Mouse (Mus musculus): ENCODE data around the gene Tmub1. TPM values are rescaled to one million over a fixed set of nuclear protein-coding genes. Genes with fewer than 3 reads are reported as not detected.

The Tmub1 gene
- polyA plus RNA-seq, 2 experiments, result 4.0 to 5.3 TPM

DNA sequence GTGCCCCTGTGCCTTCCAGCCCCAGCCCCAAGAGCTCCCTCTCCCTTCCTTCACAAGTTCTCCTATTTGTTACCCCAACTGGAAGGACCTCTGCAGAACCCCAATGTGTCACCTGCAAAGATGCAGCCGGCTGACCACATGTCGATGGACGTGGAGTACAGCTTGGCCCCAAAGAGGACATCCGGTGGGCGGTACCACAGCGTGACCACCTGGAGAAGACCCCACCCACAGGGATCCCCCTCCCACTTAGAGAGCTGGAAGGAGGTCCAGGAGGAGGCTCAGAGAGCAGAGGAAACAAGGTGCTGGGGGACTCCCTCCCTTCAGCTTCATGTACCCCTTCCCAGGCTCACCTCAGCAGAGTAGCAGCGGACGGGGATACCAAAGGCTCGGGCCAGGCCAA lies 27.3 kb downstream of the Tmub1 start:
- 70% methylated on average over 9 of the region's 9 CpGs for WGBS (ENCODE audit: insufficient replicate concordance)
- H3K4me2 ChIP-seq (ENCODE audit: low read depth), result no peak overlapping the region
- TF ChIP-seq CTCF (IDR thresholded peaks at IDR 0.05; ENCODE audit: low read depth), result no peak
- no peak for TF ChIP-seq EP300 (IDR thresholded peaks at IDR 0.05; ENCODE audit: low read depth)
- H3K4me1 ChIP-seq (replicated peaks; ENCODE audit: control insufficient read depth in 2 of 2, insufficient read depth in 2 of 2, low read length in 1 of 2), result peaks cover 9 to 12% of the 10 kb centered on the region in 2 experiments; a peak in 3 of 4 replicates
- H3K9ac ChIP-seq (replicated peaks), result no peak overlapping the region
- H3K27me3 ChIP-seq (ENCODE audit: control insufficient read depth, insufficient read depth, low read length), result no peaks in the 10 kb centered on the region
- ATAC-seq (ENCODE audit: insufficient read depth) (no peak), DNase-seq (ENCODE audit: low read depth in 3 of 3, low spot score in 3 of 3) (no peak)
- H3K4me3 ChIP-seq (ENCODE audit: insufficient read depth in 1 of 2, low read depth in 2 of 2, low read length in 2 of 2), result no peak overlapping the region
- no peaks in the 10 kb centered on the region for H3K36me3 ChIP-seq (replicated peaks; ENCODE audit: control insufficient read depth, insufficient read depth, low read depth)
- H3K27ac ChIP-seq, result no peak overlapping the region
- H3K9me3 ChIP-seq (ENCODE audit: control insufficient read depth, low read length), result no peaks in the 10 kb centered on the region

- DNase-seq (ENCODE audit: low read depth in 3 of 3, low spot score in 3 of 3) (no peak), ATAC-seq (ENCODE audit: insufficient read depth) (no peak)
- H3K27ac ChIP-seq, result no peak overlapping the region
- no peak for TF ChIP-seq EP300 (IDR thresholded peaks at IDR 0.05; ENCODE audit: low read depth)
- TF ChIP-seq CTCF (IDR thresholded peaks at IDR 0.05; ENCODE audit: low read depth), result no peak
- H3K9ac ChIP-seq (replicated peaks), result no peak overlapping the region
- H3K36me3 ChIP-seq (replicated peaks; ENCODE audit: control insufficient read depth, insufficient read depth, low read depth), result no peaks in the 10 kb centered on the region
- no peak overlapping the region for H3K4me3 ChIP-seq (ENCODE audit: insufficient read depth in 1 of 2, low read depth in 2 of 2, low read length in 2 of 2)
- WGBS (ENCODE audit: insufficient replicate concordance), result 73% methylated on average over 10 of the region's 10 CpGs
- H3K27me3 ChIP-seq (ENCODE audit: control insufficient read depth, insufficient read depth, low read length), result no peaks in the 10 kb centered on the region
- H3K9me3 ChIP-seq (ENCODE audit: control insufficient read depth, low read length), result no peaks in the 10 kb centered on the region
- H3K4me1 ChIP-seq (replicated peaks; ENCODE audit: control insufficient read depth in 2 of 2, insufficient read depth in 2 of 2, low read length in 1 of 2), result peaks cover 0 to 3% of the 10 kb centered on the region in 2 experiments; a peak in 1 of 4 replicates
- no peak overlapping the region for H3K4me2 ChIP-seq (ENCODE audit: low read depth)
Observed at GRCm38 (mm10) chr5:24417587-24417986, 30.1 kb downstream of the Tmub1 start.

GRCm38 (mm10) chr5:24416222-24416736 lies 31.4 kb downstream of the Tmub1 start:
- Histone ChIP-seq H3K4me2 (ENCODE audit: low read depth) (no peak overlapping the region), H3K36me3 (replicated peaks; ENCODE audit: control insufficient read depth, insufficient read depth, low read depth) (no peaks in the 10 kb centered on the region), H3K4me3 (ENCODE audit: insufficient read depth in 1 of 2, low read depth in 2 of 2, low read length in 2 of 2) (no peak overlapping the region), H3K9ac (replicated peaks) (no peak overlapping the region), H3K9me3 (ENCODE audit: control insufficient read depth, low read length) (no peaks in the 10 kb centered on the region), H3K4me1 (replicated peaks; ENCODE audit: control insufficient read depth in 2 of 2, insufficient read depth in 2 of 2, low read length in 1 of 2) (peaks cover 0 to 3% of the 10 kb centered on the region in 2 experiments; a peak in 1 of 4 replicates), H3K27me3 (ENCODE audit: control insufficient read depth, insufficient read depth, low read length) (no peaks in the 10 kb centered on the region), H3K27ac (no peak overlapping the region)
- DNase-seq (ENCODE audit: low read depth in 3 of 3, low spot score in 3 of 3) (peak in 2 of 3 experiments; percentile 36 to 54), ATAC-seq (ENCODE audit: insufficient read depth) (peak; percentile 56; the same call in 1 of the 2 replicates)
- WGBS (ENCODE audit: insufficient replicate concordance), result 7% methylated on average over 21 of the region's 21 CpGs
- TF ChIP-seq EP300 (IDR thresholded peaks at IDR 0.05; ENCODE audit: low read depth), result no peak
- peak; percentile 72 for TF ChIP-seq CTCF (IDR thresholded peaks at IDR 0.05; ENCODE audit: low read depth)

DNA sequence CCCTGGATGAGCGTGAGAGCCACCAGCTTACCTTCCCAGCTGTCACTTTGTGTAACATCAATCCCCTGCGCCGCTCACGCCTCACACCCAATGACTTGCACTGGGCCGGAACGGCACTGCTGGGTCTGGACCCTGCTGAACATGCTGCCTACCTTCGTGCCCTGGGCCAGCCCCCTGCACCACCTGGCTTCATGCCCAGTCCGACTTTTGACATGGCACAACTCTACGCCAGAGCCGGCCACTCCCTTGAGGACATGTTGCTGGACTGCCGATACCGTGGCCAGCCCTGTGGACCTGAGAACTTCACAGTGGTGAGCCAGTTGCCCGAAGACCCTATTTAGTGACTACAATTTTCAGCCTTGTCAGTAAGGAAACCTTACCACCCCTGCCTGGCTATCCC lies 33.7 kb downstream of the Tmub1 start:
- Histone ChIP-seq H3K4me3 (ENCODE audit: insufficient read depth in 1 of 2, low read depth in 2 of 2, low read length in 2 of 2) (no peak overlapping the region), H3K27me3 (ENCODE audit: control insufficient read depth, insufficient read depth, low read length) (no peaks in the 10 kb centered on the region), H3K9ac (replicated peaks) (no peak overlapping the region), H3K4me1 (replicated peaks; ENCODE audit: control insufficient read depth in 2 of 2, insufficient read depth in 2 of 2, low read length in 1 of 2) (peaks cover 0 to 3% of the 10 kb centered on the region in 2 experiments; a peak in 1 of 4 replicates), H3K36me3 (replicated peaks; ENCODE audit: control insufficient read depth, insufficient read depth, low read depth) (no peaks in the 10 kb centered on the region), H3K27ac (no peak overlapping the region), H3K4me2 (ENCODE audit: low read depth) (no peak overlapping the region), H3K9me3 (ENCODE audit: control insufficient read depth, low read length) (no peaks in the 10 kb centered on the region)
- no peak for ATAC-seq (ENCODE audit: insufficient read depth)
- TF ChIP-seq EP300 (IDR thresholded peaks at IDR 0.05; ENCODE audit: low read depth) (no peak), CTCF (IDR thresholded peaks at IDR 0.05; ENCODE audit: low read depth) (no peak)
- no peak for DNase-seq (ENCODE audit: low read depth in 3 of 3, low spot score in 3 of 3)
- 69% methylated on average over 13 of the region's 13 CpGs for WGBS (ENCODE audit: insufficient replicate concordance)

DNA sequence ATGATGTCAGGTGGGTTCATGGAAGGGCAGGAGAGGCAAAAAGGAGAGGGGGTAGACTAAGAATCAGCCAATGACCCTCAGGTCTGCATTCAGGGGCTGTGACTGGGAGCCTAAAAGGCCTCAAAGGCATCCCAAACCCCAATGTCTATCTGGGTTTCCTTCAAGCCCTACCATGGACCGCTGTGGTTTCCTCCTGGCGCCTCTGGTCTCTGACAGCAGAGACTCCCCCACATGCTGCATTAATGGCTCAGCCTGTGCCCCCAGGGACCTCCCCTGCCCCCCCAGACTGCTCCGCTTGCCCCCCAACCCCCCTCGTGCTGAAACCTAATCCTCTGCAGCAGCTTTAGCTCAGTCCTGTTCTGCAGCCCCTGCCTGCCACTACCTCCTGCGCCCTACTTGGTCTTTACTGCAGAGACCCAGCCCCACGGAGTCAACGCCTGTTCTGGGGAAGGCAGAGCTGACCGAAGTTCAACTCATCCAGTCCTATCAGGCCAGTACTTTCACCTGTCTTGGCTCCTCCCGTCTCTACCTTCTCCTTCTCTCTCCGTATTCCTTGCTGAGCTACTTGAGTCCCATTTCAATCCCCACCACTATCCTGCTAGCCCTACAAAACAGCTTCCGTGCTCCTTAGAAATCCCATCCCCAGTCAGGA lies 34.5 kb downstream of the Tmub1 start, which contains the start of gene Asic3:
Gene Asic3 (plus strand): TSS at position 351 of the 652 bp plus-strand sequence.
- WGBS (ENCODE audit: insufficient replicate concordance), result 30% methylated on average over 11 of the region's 11 CpGs
- Histone ChIP-seq H3K9me3 (ENCODE audit: control insufficient read depth, low read length) (no peaks in the 10 kb centered on the region), H3K9ac (replicated peaks) (no peak within 1 kb of the TSS), H3K36me3 (replicated peaks; ENCODE audit: control insufficient read depth, insufficient read depth, low read depth) (no peaks in the 10 kb centered on the region), H3K4me1 (replicated peaks; ENCODE audit: control insufficient read depth in 2 of 2, insufficient read depth in 2 of 2, low read length in 1 of 2) (peaks cover 0 to 3% of the 10 kb centered on the region in 2 experiments; a peak in 1 of 4 replicates), H3K27ac (no peak within 1 kb of the TSS), H3K4me2 (ENCODE audit: low read depth) (no peak within 1 kb of the TSS), H3K27me3 (ENCODE audit: control insufficient read depth, insufficient read depth, low read length) (no peaks in the 10 kb centered on the region), H3K4me3 (ENCODE audit: insufficient read depth in 1 of 2, low read depth in 2 of 2, low read length in 2 of 2) (no peak within 1 kb of the TSS)
- ATAC-seq (ENCODE audit: insufficient read depth) (no peak), DNase-seq (ENCODE audit: low read depth in 3 of 3, low spot score in 3 of 3) (no peak)
- no peak for TF ChIP-seq CTCF (IDR thresholded peaks at IDR 0.05; ENCODE audit: low read depth)
- TF ChIP-seq EP300 (IDR thresholded peaks at IDR 0.05; ENCODE audit: low read depth), result no peak

Data from liver, embryonic 14.5 days (tissue).